Mouse (Mus musculus): ENCODE results near the gene Ypel3. TPM values are rescaled to one million over a fixed set of nuclear protein-coding genes. Genes with fewer than 3 reads are reported as not detected.

The Ypel3 gene
- polyA plus RNA-seq, 1 experiment from 2014 or later = 188 TPM

DNA sequence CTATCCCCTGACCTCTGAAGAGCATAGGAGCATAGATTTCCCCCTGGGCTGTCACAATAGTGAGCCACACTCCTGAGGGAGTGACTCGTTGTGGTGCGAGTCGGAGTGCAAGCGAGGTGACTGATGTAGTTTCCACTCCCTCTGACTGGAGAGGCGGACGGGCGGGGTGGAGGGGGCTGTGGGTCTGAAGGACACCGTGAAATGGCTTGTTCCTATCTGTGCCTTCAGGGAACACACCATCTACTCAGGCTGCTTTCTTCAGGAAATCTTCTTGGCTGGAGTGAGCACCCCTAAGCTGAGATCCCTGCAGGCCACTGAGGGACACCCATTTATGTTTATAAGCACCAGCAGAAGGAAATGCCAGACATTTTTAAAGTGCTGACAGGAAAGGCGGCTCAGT, 46.0 kb downstream of the Ypel3 start:
- no peak for DNase-seq (ENCODE audit: low spot score)
- Histone ChIP-seq H3K4me2 (ENCODE audit: low read length) (peak overlapping the region; percentile 51), H3K36me3 (ENCODE audit: insufficient read depth, low read length) (no peaks in the 10 kb centered on the region), H3K9me3 (replicated peaks; ENCODE audit: low read length) (no peaks in the 10 kb centered on the region), H3K4me3 (replicated peaks; ENCODE audit: low read depth, low read length) (no peak overlapping the region), H3K9ac (ENCODE audit: low read depth, low read length) (no peak overlapping the region), H3K4me1 (replicated peaks; ENCODE audit: insufficient read depth, low read length) (peaks cover 4% of the 10 kb centered on the region; the same call in 1 of the 2 replicates), H3K27ac (no peak overlapping the region), H3K27me3 (ENCODE audit: insufficient read depth, low read length) (no peaks in the 10 kb centered on the region)
- ATAC-seq (replicated peaks; ENCODE audit: low FRiP score, low read depth) = no peak
- WGBS = 20% methylated on average over 9 of the region's 9 CpGs
- no peak for TF ChIP-seq CTCF (IDR thresholded peaks at IDR 0.05; ENCODE audit: low read depth)

DNA sequence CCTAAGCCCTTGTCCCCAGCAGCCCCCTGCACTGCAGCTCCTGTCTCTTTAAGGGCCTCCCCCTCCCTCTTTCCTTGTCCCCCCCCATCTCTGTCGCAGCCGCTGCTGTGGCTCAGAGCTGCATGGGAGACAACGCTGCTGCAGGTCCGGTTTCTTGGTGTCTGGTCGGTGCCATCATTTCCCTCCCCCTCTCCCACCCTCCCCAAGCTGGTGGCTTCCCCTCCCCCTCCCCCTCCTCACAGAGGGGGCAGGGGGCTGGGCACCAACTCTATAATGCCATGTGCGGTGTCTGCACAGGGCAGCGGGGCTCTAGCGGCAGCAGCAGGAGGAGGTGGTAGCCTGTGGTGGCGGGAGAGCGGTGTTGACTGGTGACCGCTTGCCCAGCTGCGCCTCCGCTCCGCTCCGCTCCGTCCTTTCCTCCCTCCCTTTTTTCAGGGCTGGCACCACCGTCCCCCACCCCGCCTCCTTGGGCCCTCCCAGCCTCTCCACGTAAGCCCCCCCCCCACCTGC, 46.5 kb downstream of the Ypel3 start:
- Histone ChIP-seq H3K4me3 (replicated peaks; ENCODE audit: low read depth, low read length) (no peak overlapping the region), H3K4me2 (ENCODE audit: low read length) (peak overlapping the region; percentile 51), H3K27me3 (ENCODE audit: insufficient read depth, low read length) (no peaks in the 10 kb centered on the region), H3K4me1 (replicated peaks; ENCODE audit: insufficient read depth, low read length) (peaks cover 4% of the 10 kb centered on the region; the same call in 1 of the 2 replicates), H3K36me3 (ENCODE audit: insufficient read depth, low read length) (no peaks in the 10 kb centered on the region), H3K9me3 (replicated peaks; ENCODE audit: low read length) (no peaks in the 10 kb centered on the region), H3K27ac (no peak overlapping the region), H3K9ac (ENCODE audit: low read depth, low read length) (no peak overlapping the region)
- 1% methylated on average over 12 of the region's 19 CpGs for WGBS
- 0 out of 2 replicates have a peak, but pooled peaks have one; percentile 9 for ATAC-seq (replicated peaks; ENCODE audit: low FRiP score, low read depth)
- DNase-seq (ENCODE audit: low spot score) = no peak
- TF ChIP-seq CTCF (IDR thresholded peaks at IDR 0.05; ENCODE audit: low read depth) = no peak

DNA sequence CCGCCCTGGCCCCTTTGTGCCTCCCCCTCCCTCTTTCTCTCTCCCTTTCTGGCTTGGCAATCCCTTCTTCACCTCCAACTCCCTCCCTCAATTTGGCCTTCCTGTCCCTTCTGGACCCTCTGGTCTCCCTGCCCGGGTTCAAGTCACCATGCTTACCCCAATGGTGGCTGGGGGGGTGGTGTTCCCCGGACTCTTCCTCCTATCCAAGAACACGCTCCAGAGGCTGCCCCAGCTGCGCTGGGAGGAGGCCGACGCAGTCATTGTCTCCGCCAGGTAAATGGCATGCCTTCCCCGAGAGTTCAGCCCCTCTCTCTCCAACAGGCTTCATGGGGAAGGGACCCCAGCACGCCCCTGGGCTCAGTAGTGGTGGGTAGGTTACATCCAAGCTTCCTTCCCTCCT, 47.2 kb downstream of the Ypel3 start:
- ATAC-seq (replicated peaks; ENCODE audit: low FRiP score, low read depth) (no peak), DNase-seq (ENCODE audit: low spot score) (no peak)
- no peak overlapping the region for H3K27ac ChIP-seq
- H3K36me3 ChIP-seq (ENCODE audit: insufficient read depth, low read length) = no peaks in the 10 kb centered on the region
- H3K4me1 ChIP-seq (replicated peaks; ENCODE audit: insufficient read depth, low read length) = peaks cover 4% of the 10 kb centered on the region; the same call in 1 of the 2 replicates
- no peaks in the 10 kb centered on the region for H3K27me3 ChIP-seq (ENCODE audit: insufficient read depth, low read length)
- H3K4me3 ChIP-seq (replicated peaks; ENCODE audit: low read depth, low read length) = no peak overlapping the region
- H3K9me3 ChIP-seq (replicated peaks; ENCODE audit: low read length) = no peaks in the 10 kb centered on the region
- 14% methylated on average over 10 of the region's 10 CpGs for WGBS
- H3K4me2 ChIP-seq (ENCODE audit: low read length) = no peak overlapping the region
- TF ChIP-seq CTCF (IDR thresholded peaks at IDR 0.05; ENCODE audit: low read depth) = no peak
- no peak overlapping the region for H3K9ac ChIP-seq (ENCODE audit: low read depth, low read length)

DNA sequence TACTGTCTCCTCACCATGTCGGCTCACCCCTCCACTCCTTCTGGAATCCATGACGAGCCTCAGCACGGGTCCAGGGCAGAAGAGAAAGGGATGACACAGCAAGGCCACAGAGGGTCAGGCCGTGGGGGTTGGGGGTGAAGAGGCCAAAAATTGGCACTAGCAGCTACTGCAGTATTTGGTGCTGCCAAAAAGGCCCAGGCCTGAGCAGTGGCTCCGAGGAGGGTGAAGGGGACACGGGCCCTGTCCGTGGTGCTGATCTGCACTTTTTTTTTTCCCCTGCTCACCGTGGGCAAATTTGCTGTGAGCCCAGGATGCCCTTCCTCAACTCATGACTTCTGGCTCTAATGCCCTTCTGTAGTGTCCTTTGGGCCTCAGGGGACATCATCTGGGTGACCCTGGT, 48.6 kb downstream of the Ypel3 start:
- no peak overlapping the region for H3K4me2 ChIP-seq (ENCODE audit: low read length)
- H3K9me3 ChIP-seq (replicated peaks; ENCODE audit: low read length) = no peaks in the 10 kb centered on the region
- no peaks in the 10 kb centered on the region for H3K36me3 ChIP-seq (ENCODE audit: insufficient read depth, low read length)
- WGBS = 21% methylated on average over 8 of the region's 8 CpGs
- H3K4me1 ChIP-seq (replicated peaks; ENCODE audit: insufficient read depth, low read length) = peaks cover 4% of the 10 kb centered on the region; the same call in 1 of the 2 replicates
- H3K9ac ChIP-seq (ENCODE audit: low read depth, low read length) = no peak overlapping the region
- H3K27ac ChIP-seq = no peak overlapping the region
- TF ChIP-seq CTCF (IDR thresholded peaks at IDR 0.05; ENCODE audit: low read depth) = no peak
- no peak for ATAC-seq (replicated peaks; ENCODE audit: low FRiP score, low read depth)
- H3K4me3 ChIP-seq (replicated peaks; ENCODE audit: low read depth, low read length) = no peak overlapping the region
- DNase-seq (ENCODE audit: low spot score) = no peak
- H3K27me3 ChIP-seq (ENCODE audit: insufficient read depth, low read length) = no peaks in the 10 kb centered on the region

DNA sequence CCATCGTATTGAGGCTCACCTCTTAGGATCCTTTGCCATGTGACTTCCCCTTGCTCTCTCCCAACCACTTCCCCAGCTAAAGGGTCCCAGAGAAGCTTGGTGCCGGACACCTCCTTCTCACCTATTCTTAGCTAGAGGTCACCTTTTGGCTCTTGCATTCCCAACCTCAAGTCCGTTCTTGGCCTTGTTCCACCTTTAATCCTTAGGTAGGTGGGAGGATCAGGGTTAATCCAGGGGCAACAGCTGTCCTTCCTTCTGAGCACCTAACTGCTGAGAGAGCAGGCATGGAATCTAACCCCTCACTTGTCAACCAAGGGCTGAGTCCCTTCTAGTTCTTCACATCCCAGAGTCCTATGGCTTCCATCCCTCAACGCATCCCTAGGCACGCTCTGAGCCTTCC, 49.2 kb downstream of the Ypel3 start:
- H3K9ac ChIP-seq (ENCODE audit: low read depth, low read length) = no peak overlapping the region
- no peak for TF ChIP-seq CTCF (IDR thresholded peaks at IDR 0.05; ENCODE audit: low read depth)
- DNase-seq (ENCODE audit: low spot score) = no peak
- H3K36me3 ChIP-seq (ENCODE audit: insufficient read depth, low read length) = no peaks in the 10 kb centered on the region
- no peak overlapping the region for H3K4me3 ChIP-seq (replicated peaks; ENCODE audit: low read depth, low read length)
- H3K4me1 ChIP-seq (replicated peaks; ENCODE audit: insufficient read depth, low read length) = peaks cover 4% of the 10 kb centered on the region; the same call in 1 of the 2 replicates
- no peaks in the 10 kb centered on the region for H3K27me3 ChIP-seq (ENCODE audit: insufficient read depth, low read length)
- WGBS = 68% methylated on average over 5 of the region's 5 CpGs
- no peak overlapping the region for H3K4me2 ChIP-seq (ENCODE audit: low read length)
- H3K27ac ChIP-seq = no peak overlapping the region
- no peaks in the 10 kb centered on the region for H3K9me3 ChIP-seq (replicated peaks; ENCODE audit: low read length)
- no peak for ATAC-seq (replicated peaks; ENCODE audit: low FRiP score, low read depth)

Other genes starting within 250 kb of the Ypel3 start
- 213 and 217 TPM in 2 replicates for gene Eif3c, start 210.5 kb upstream of the Ypel3 start, polyA plus RNA-seq (2015; fragmentation: Nextera tagmentation; extraction: Ambion mirVana)
- gene Apobr, start 192.0 kb upstream of the Ypel3 start, polyA plus RNA-seq (2015; fragmentation: Nextera tagmentation; extraction: Ambion mirVana) = 1.2 and 1.3 TPM in 2 replicates
- 34.4 and 36.9 TPM in 2 replicates for gene Cln3, start 191.1 kb upstream of the Ypel3 start, polyA plus RNA-seq (2015; fragmentation: Nextera tagmentation; extraction: Ambion mirVana)
- not detected in 2 replicates for gene Il27, start 182.0 kb upstream of the Ypel3 start, polyA plus RNA-seq (2015; fragmentation: Nextera tagmentation; extraction: Ambion mirVana)
- 24.5 and 24.8 TPM in 2 replicates for gene Nupr1, start 146.1 kb upstream of the Ypel3 start, polyA plus RNA-seq (2015; fragmentation: Nextera tagmentation; extraction: Ambion mirVana)
- 37.8 and 38.6 TPM in 2 replicates for gene Sgf29, start 127.6 kb upstream of the Ypel3 start, polyA plus RNA-seq (2015; fragmentation: Nextera tagmentation; extraction: Ambion mirVana)
- gene Sult1a1, start 100.5 kb upstream of the Ypel3 start, polyA plus RNA-seq (2015; fragmentation: Nextera tagmentation; extraction: Ambion mirVana) = 13.4 and 17.3 TPM in 2 replicates
- gene Bola2, start 81.6 kb upstream of the Ypel3 start, polyA plus RNA-seq (2015; fragmentation: Nextera tagmentation; extraction: Ambion mirVana) = 140 and 145 TPM in 2 replicates
- gene Slx1b, start 81.2 kb upstream of the Ypel3 start, polyA plus RNA-seq (2015; fragmentation: Nextera tagmentation; extraction: Ambion mirVana) = 7.1 and 9.0 TPM in 2 replicates
- gene Coro1a, start 69.2 kb upstream of the Ypel3 start, polyA plus RNA-seq (2015; fragmentation: Nextera tagmentation; extraction: Ambion mirVana) = 13.1 and 14.6 TPM in 2 replicates
- gene Mapk3, start 17.4 kb upstream of the Ypel3 start, polyA plus RNA-seq (2015; fragmentation: Nextera tagmentation; extraction: Ambion mirVana) = 63.0 and 66.1 TPM in 2 replicates
- 3.7 and 6.4 TPM in 2 replicates for gene Gdpd3, start 10.6 kb upstream of the Ypel3 start, polyA plus RNA-seq (2015; fragmentation: Nextera tagmentation; extraction: Ambion mirVana)
- 0.21 and 0.26 TPM in 2 replicates for gene Tbx6, start 4.5 kb downstream of the Ypel3 start, polyA plus RNA-seq (2015; fragmentation: Nextera tagmentation; extraction: Ambion mirVana)
- 189 and 192 TPM in 2 replicates for gene Ppp4c, start 15.5 kb downstream of the Ypel3 start, polyA plus RNA-seq (2015; fragmentation: Nextera tagmentation; extraction: Ambion mirVana)
- 0.11 and 0.14 TPM in 2 replicates for gene Fam57b, start 20.7 kb downstream of the Ypel3 start, polyA plus RNA-seq (2015; fragmentation: Nextera tagmentation; extraction: Ambion mirVana)
- 0.37 TPM in 1 of 2 replicates, not detected in the other for gene 4930451I11Rik, start 54.7 kb downstream of the Ypel3 start, polyA plus RNA-seq (2015; fragmentation: Nextera tagmentation; extraction: Ambion mirVana)
- gene Doc2a, start 70.5 kb downstream of the Ypel3 start, polyA plus RNA-seq (2015; fragmentation: Nextera tagmentation; extraction: Ambion mirVana) = 7.6 and 7.7 TPM in 2 replicates
- gene Hirip3, start 85.0 kb downstream of the Ypel3 start, polyA plus RNA-seq (2015; fragmentation: Nextera tagmentation; extraction: Ambion mirVana) = 16.3 and 20.5 TPM in 2 replicates
- 67.1 and 68.7 TPM in 2 replicates for gene Ino80e, start 85.4 kb downstream of the Ypel3 start, polyA plus RNA-seq (2015; fragmentation: Nextera tagmentation; extraction: Ambion mirVana)
- 26.2 and 30.0 TPM in 2 replicates for gene Taok2, start 107.7 kb downstream of the Ypel3 start, polyA plus RNA-seq (2015; fragmentation: Nextera tagmentation; extraction: Ambion mirVana)
- 48.6 and 51.9 TPM in 2 replicates for gene Tmem219, start 146.0 kb downstream of the Ypel3 start, polyA plus RNA-seq (2015; fragmentation: Nextera tagmentation; extraction: Ambion mirVana)
- gene Kctd13, start 151.9 kb downstream of the Ypel3 start, polyA plus RNA-seq (2015; fragmentation: Nextera tagmentation; extraction: Ambion mirVana) = 15.7 and 17.3 TPM in 2 replicates
- 0.13 TPM in 1 of 2 replicates, not detected in the other for gene Asphd1, start 172.6 kb downstream of the Ypel3 start, polyA plus RNA-seq (2015; fragmentation: Nextera tagmentation; extraction: Ambion mirVana)
- gene Sez6l2, start 173.6 kb downstream of the Ypel3 start, polyA plus RNA-seq (2015; fragmentation: Nextera tagmentation; extraction: Ambion mirVana) = 1.2 and 1.7 TPM in 2 replicates
- 118 and 120 TPM in 2 replicates for gene Cdipt, start 199.0 kb downstream of the Ypel3 start, polyA plus RNA-seq (2015; fragmentation: Nextera tagmentation; extraction: Ambion mirVana)
- 1.6 and 2.8 TPM in 2 replicates for gene Cdiptos, start 199.1 kb downstream of the Ypel3 start, polyA plus RNA-seq (2015; fragmentation: Nextera tagmentation; extraction: Ambion mirVana)
- 27.5 and 28.9 TPM in 2 replicates for gene Mvp, start 237.7 kb downstream of the Ypel3 start, polyA plus RNA-seq (2015; fragmentation: Nextera tagmentation; extraction: Ambion mirVana)
- gene Pagr1b, start 239.5 kb downstream of the Ypel3 start, polyA plus RNA-seq (2015; fragmentation: Nextera tagmentation; extraction: Ambion mirVana) = 0.21 and 0.65 TPM in 2 replicates
- 19.4 and 25.0 TPM in 2 replicates for gene Pagr1a, start 240.4 kb downstream of the Ypel3 start, polyA plus RNA-seq (2015; fragmentation: Nextera tagmentation; extraction: Ambion mirVana)
- gene Gm42742, start 244.1 kb downstream of the Ypel3 start, polyA plus RNA-seq (2015; fragmentation: Nextera tagmentation; extraction: Ambion mirVana) = 44.2 and 53.8 TPM in 2 replicates
- gene Prrt2, start 244.3 kb downstream of the Ypel3 start, polyA plus RNA-seq (2015; fragmentation: Nextera tagmentation; extraction: Ambion mirVana) = 2.5 and 2.7 TPM in 2 replicates